Mouse (Mus musculus) myocyte (in vitro differentiated cells): Measurements from ENCODE around the gene Ap4s1.

ENCODE experiments used
- CEBPB ChIP-seq: IDR thresholded peaks from 2 replicates; pipeline ENCODE4 v1.6.1; 2011; ENCODE audit warnings: mild to moderate bottlenecking, moderate library complexity; ENCODE audit not compliant: poor library complexity, insufficient read depth, severe bottlenecking
- E2F4 ChIP-seq: IDR thresholded peaks from one replicate; pipeline ENCODE4 v1.6.1; 2011; ENCODE audit warnings: mild to moderate bottlenecking, control low read depth, moderate library complexity; ENCODE audit not compliant: insufficient read depth
- MYOD1 ChIP-seq, 3 experiments: IDR thresholded peaks; one replicate each; pipeline ENCODE4 v1.6.1; 2011; ENCODE audit warnings: control low read depth in 2 of 3, low read depth in 2 of 3, mild to moderate bottlenecking in 2 of 3, moderate library complexity in 1 of 3; ENCODE audit not compliant: insufficient read length in 2 of 3, control insufficient read depth in 1 of 3
- POLR2A ChIP-seq: IDR thresholded peaks from one replicate; pipeline ENCODE4 v1.6.1; 2011; ENCODE audit warnings: low read depth, mild to moderate bottlenecking, control low read depth, moderate library complexity; ENCODE audit not compliant: insufficient read length
- POLR2AphosphoS2 ChIP-seq: IDR thresholded peaks from one replicate; pipeline ENCODE4 v1.6.1; 2011; ENCODE audit warnings: low read depth, control low read depth; ENCODE audit not compliant: insufficient read length
- TCF12 ChIP-seq: IDR thresholded peaks from one replicate; pipeline ENCODE4 v1.6.1; 2011; ENCODE audit warnings: mild to moderate bottlenecking, control low read depth; ENCODE audit not compliant: poor library complexity, insufficient read depth, severe bottlenecking

- TF ChIP-seq E2F4 = no peak
- TF ChIP-seq MYOD1 (IDR thresholded peaks at IDR 0.05; ENCODE audit: control insufficient read depth in 1 of 3, insufficient read length in 2 of 3, low read depth in 2 of 3) = no peak
- TF ChIP-seq POLR2A = no peak
- no peak for TF ChIP-seq CEBPB
- TF ChIP-seq TCF12 = no peak
- TF ChIP-seq POLR2AphosphoS2 = no peak
Measured at GRCm38 (mm10) chr12:51704572-51704971, 13.7 kb downstream of the Ap4s1 start.
